Mouse (Mus musculus) hindbrain, postnatal 0 days (tissue): ENCODE measurements around the gene Pgd. TPM values are rescaled to one million over a fixed set of nuclear protein-coding genes. Genes with fewer than 3 reads are reported as not detected.
"Not testable (repeated sequence)": the region's sequence is repeated elsewhere in the genome, so short reads cannot be mapped to it uniquely, and the experiment has no call there.

Source experiments
- ATAC-seq: fragments of 200-750 bp; cut with Nextera tagmentation; 2 replicates; pipeline ENCODE4 v1.8.0; 2017; ENCODE audit warnings: mild to moderate bottlenecking, moderate TSS enrichment, moderate library complexity
- DNase-seq: peaks from one replicate; pipeline ENCODE4 v3.0.0-alpha.2; 2015; ENCODE audit warnings: low spot score
- H3K27ac ChIP-seq: fragments of 300-500 bp; sonication (generic); 2 replicates; pipeline ENCODE4 v1.5.1; 2014; ENCODE audit warnings: mild to moderate bottlenecking
- H3K27me3 ChIP-seq: fragments of 300-500 bp; sonication (generic); 2 replicates; pipeline ENCODE4 v1.6.1; 2014; ENCODE audit warnings: low read length, mixed read lengths; ENCODE audit not compliant: insufficient read depth
- H3K36me3 ChIP-seq: fragments of 300-500 bp; sonication (generic); 2 replicates; pipeline ENCODE4 v1.6.1; 2014; ENCODE audit warnings: low read length, mixed read lengths; ENCODE audit not compliant: insufficient read depth
- H3K4me1 ChIP-seq: fragments of 300-500 bp; sonication (generic); 2 replicates; pipeline ENCODE4 v1.6.1; 2014; ENCODE audit warnings: antibody characterized with exemption, low read length, mixed read lengths; ENCODE audit not compliant: insufficient read depth
- H3K4me2 ChIP-seq: fragments of 300-500 bp; sonication (generic); 2 replicates; pipeline ENCODE4 v1.6.1; 2014; ENCODE audit warnings: low read depth, mild to moderate bottlenecking, low read length, moderate library complexity, mixed read lengths
- H3K4me3 ChIP-seq: fragments of 300-500 bp; sonication (generic); 2 replicates; pipeline ENCODE4 v1.5.1; 2014; ENCODE audit warnings: low read length
- H3K9ac ChIP-seq: fragments of 300-500 bp; sonication (generic); replicated peaks from 2 replicates; pipeline ENCODE4 v1.6.1; 2014; ENCODE audit warnings: mild to moderate bottlenecking, low read length, moderate library complexity, mixed read lengths
- H3K9me3 ChIP-seq: fragments of 300-500 bp; sonication (generic); 2 replicates; pipeline ENCODE4 v1.6.1; 2016; ENCODE audit warnings: low read length, mixed read lengths
- CTCF ChIP-seq: IDR thresholded peaks from 2 replicates; pipeline ENCODE4 v1.5.1; 2016; ENCODE audit warnings: antibody characterized with exemption, control low read depth, low read depth
- WGBS: fragments of 180-500 bp; shearing (Covaris S2); extraction: QIAGEN DNeasy Blood & Tissue Kit; methylation state at CpG from one replicate; pipeline ENCODE4 v1.1.7; 2014; 5-methylcytosine and 5-hydroxymethylcytosine counted together
- polyA plus RNA-seq: library from polyadenylated mRNA; unstranded; fragments of >200 nt; fragmentation: Nextera tagmentation; extraction: Ambion mirVana; gene quantifications from 2 replicates; pipeline ENCODE4 v1.2.1, GENCODE M21; 2015
- total RNA-seq: library from RNA; depleted of rRNA; stranded (reverse); fragments of >200 nt; gene quantifications from 2 replicates; pipeline ENCODE4 v1.2.3, GENCODE M21; 2014

Pgd gene
- total and polyA plus RNA-seq, 2 experiments from 2014 or later, result 36.3 to 94.8 TPM

DNA sequence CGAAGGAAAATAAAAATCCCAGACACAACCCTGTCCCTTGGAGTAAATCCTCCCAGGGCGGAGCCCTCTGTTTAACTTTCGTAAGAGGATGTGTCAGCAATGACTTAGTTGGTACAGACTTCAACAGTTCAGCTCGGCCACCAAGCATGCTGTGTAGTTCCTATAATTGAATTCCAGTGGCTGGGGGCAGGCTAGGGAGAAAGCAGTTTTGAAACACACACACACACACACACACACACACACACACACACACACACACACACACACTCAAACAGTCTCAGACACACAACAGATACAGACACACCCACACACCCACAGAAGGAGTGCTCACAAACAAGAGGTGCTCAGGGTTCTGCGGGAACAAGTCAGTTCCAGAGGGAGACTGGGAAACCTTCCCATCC, 5.0 kb upstream of the Pgd start:
- peaks cover 2% of the 10 kb centered on the region; the same call in 1 of the 2 replicates for H3K36me3 ChIP-seq
- TF ChIP-seq CTCF, result no peak
- no peak overlapping the region for H3K4me2 ChIP-seq
- no peak overlapping the region for H3K9ac ChIP-seq
- no peaks in the 10 kb centered on the region for H3K27me3 ChIP-seq
- ATAC-seq, result no peak
- DNase-seq, result no peak
- H3K27ac ChIP-seq, result no peak overlapping the region
- WGBS, result 72% methylated on average over 5 of the region's 5 CpGs
- no peak overlapping the region for H3K4me3 ChIP-seq
- H3K9me3 ChIP-seq, result no peaks in the 10 kb centered on the region
- H3K4me1 ChIP-seq, result 0 out of 2 replicates have a peak, but pooled peaks cover 3% of the 10 kb centered on the region

DNA sequence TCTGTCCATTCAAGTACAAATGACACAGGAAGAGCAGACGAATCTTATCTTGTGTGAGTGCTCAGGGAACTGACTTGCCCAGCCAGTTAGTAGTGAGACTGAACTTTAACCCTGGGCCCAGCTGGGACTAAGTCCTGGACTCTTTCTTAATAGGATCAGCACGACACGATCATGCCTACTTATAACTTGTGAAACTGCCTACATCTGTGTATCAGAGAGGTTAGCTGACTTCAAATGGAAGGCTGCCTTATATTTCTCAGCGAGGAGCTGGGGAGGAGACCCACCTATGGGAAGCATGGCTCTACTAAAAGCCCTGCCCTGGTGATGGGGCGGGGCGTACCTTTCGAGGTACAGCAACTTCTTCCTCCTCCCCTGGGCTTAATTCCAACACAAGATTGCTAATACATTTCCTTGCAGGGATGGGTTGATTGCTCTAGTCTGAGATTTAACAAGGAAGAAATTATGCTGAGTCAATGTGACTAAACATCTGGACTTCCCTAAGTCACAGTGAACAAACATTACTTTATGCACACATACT, 3.9 kb upstream of the Pgd start:
- H3K9me3 ChIP-seq, result no peaks in the 10 kb centered on the region
- no peak for ATAC-seq
- 65% methylated on average over 7 of the region's 7 CpGs for WGBS
- no peak overlapping the region for H3K4me3 ChIP-seq
- no peak overlapping the region for H3K9ac ChIP-seq
- H3K27me3 ChIP-seq, result no peaks in the 10 kb centered on the region
- no peak for TF ChIP-seq CTCF
- no peak overlapping the region for H3K4me2 ChIP-seq
- DNase-seq, result no peak
- H3K4me1 ChIP-seq, result peaks cover 4% of the 10 kb centered on the region; the same call in 1 of the 2 replicates
- no peak overlapping the region for H3K27ac ChIP-seq
- no peaks in the 10 kb centered on the region for H3K36me3 ChIP-seq

DNA sequence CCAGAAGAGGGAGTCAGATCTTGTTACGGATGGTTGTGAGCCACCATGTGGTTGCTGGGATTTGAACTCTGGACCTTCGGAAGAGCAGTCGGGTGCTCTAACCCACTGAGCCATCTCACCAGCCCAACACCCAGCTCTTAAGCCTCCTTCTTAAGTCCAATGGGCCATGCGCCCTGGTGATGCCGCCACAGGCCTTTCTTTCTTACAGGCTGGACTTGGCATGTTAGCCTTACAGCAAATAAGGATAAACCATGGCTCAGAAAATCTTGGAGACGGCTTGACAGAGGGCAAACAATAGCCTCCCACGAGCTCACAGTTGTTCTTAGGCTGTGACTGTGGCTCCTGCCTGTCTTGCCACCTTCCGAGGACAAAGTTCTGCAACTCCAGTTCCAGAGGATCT, 3.4 kb upstream of the Pgd start:
- H3K27me3 ChIP-seq, H3K4me3 ChIP-seq, H3K27ac ChIP-seq, H3K4me1 ChIP-seq, H3K4me2 ChIP-seq, ATAC-seq, H3K9me3 ChIP-seq, DNase-seq, H3K9ac ChIP-seq, H3K36me3 ChIP-seq: not testable (repeated sequence)
- 64% methylated on average over 7 of the region's 8 CpGs for WGBS

DNA sequence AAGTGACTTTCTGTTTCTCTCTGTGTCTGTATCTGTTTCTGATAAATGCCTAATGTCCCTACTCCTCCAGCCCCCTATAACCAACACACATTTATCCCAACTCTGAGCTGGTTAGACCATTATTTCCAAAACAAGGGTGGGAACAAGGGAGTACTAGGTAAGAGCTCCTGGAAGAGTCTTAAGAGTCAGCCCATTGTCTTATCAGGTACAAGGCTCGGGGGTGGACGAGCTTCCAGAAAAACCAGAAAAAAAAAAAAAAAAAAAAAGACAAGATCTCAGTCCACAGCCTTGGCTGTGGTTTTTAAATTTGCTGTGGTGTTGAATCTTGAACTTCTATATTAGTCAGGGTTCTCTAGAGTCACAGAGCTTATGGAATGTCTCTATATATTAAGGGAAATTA, 1.4 kb upstream of the Pgd start:
- no peak overlapping the region for H3K27ac ChIP-seq
- no peak overlapping the region for H3K4me3 ChIP-seq
- DNase-seq (no peak), ATAC-seq (no peak)
- H3K4me2 ChIP-seq, result no peak overlapping the region
- H3K9ac ChIP-seq, result no peak overlapping the region
- no peaks in the 10 kb centered on the region for H3K27me3 ChIP-seq
- H3K9me3 ChIP-seq, result no peaks in the 10 kb centered on the region
- H3K36me3 ChIP-seq, result peaks cover 3% of the 10 kb centered on the region; the same call in 1 of the 2 replicates
- peaks cover 8% of the 10 kb centered on the region; the same call in 1 of the 2 replicates for H3K4me1 ChIP-seq
- no peak for TF ChIP-seq CTCF
- 74% methylated on average over 2 of the region's 2 CpGs for WGBS

DNA sequence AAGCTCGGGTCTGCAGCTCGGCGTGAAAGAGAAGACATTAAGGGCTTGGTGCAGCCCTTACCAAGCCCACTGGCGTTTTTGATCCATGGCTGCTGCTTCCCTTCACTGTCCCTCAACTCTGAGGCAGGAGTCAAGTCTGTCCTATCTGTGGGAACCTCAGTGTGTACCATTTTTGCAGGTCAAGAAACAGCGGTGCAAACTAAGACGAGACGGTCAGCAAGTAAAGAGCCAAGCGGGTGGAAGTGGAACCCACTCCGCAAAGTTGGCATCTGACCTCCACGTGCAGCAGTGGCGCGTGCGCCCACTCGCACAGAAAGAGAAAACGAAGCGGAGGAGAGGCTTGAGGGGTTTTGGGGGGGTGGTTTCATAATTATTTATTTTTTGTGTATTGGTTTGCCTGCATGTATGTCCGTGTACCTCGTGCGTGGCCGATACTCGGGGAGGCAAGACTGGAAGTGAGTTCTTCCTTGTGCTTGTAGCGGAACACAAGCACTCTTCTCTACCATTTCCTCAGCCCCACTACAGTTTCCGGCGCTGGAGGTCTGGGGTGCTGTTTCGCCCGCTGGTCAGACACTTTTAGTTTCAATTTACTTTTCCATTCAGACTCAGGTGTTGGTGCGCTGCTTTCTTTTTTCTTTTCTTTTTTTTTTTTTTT, 513 bp upstream of the Pgd start:
- Histone ChIP-seq H3K27me3 (no peaks in the 10 kb centered on the region), H3K36me3 (peaks cover 6% of the 10 kb centered on the region; the same call in 1 of the 2 replicates), H3K27ac (peak overlapping the region; percentile 77), H3K4me2 (peak overlapping the region; percentile 95), H3K4me3 (peak overlapping the region; percentile 82), H3K9ac (peak overlapping the region; percentile 77; the same call in 1 of the 2 replicates), H3K4me1 (peaks cover 4% of the 10 kb centered on the region; the same call in 1 of the 2 replicates), H3K9me3 (no peaks in the 10 kb centered on the region)
- peak; percentile 45 for DNase-seq
- no peak for TF ChIP-seq CTCF
- 1% methylated on average over 27 of the region's 27 CpGs for WGBS
- peak; percentile 72 for ATAC-seq

DNA sequence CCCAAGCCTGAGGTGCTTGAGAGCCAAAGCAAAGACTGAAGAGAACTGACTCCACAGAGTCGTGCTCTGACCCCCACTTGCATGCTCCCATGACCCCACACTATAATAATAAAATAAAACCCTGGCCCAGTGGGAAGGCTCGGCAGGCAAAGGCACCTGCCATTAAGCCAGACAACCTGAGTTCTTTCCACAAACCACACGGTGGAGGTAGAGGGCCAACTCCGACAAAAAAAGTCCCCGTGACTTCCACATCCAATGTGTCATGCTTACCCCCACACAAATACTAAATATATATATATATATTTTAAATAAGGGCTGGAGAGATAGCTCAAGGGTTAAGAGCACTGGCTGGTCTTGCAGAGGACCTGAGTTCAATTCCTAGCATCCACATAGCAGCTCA, 2.4 kb downstream of the Pgd start:
- DNase-seq (peak; percentile 27), ATAC-seq (no peak)
- Histone ChIP-seq H3K9ac (no peak overlapping the region), H3K9me3 (no peaks in the 10 kb centered on the region), H3K36me3 (peaks cover 30% of the 10 kb centered on the region), H3K4me3 (no peak overlapping the region), H3K4me1 (peaks cover 4% of the 10 kb centered on the region; the same call in 1 of the 2 replicates), H3K4me2 (no peak overlapping the region), H3K27ac (no peak overlapping the region), H3K27me3 (no peaks in the 10 kb centered on the region)
- peak; percentile 39 for TF ChIP-seq CTCF
- WGBS, result 55% methylated on average over 5 of the region's 5 CpGs

DNA sequence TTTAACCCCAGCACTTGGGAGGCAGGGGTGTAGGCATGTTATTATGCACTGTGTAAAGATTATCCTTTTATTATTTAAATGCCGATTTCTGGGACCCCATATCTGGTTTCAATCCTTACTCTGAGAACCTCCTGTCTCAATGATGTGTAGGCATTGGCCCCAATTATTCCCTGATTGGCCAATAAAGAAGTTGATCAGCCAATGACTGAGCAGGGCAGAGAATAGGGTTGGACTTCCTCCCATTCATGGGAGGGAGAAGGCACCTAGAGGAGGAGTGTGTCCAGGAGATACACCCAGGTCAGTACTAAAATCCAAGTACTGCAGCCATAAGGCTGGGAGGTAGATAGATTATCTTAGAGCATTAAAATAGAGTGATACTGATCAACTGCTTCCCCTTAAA, 3.4 kb downstream of the Pgd start:
- 71% methylated on average over 1 of the region's 1 CpGs for WGBS
- Histone ChIP-seq H3K4me1 (peaks cover 4% of the 10 kb centered on the region; the same call in 1 of the 2 replicates), H3K36me3 (peaks cover 40% of the 10 kb centered on the region), H3K27me3 (no peaks in the 10 kb centered on the region), H3K9me3 (no peaks in the 10 kb centered on the region), H3K9ac (no peak overlapping the region), H3K4me2 (no peak overlapping the region), H3K27ac (no peak overlapping the region), H3K4me3 (no peak overlapping the region)
- ATAC-seq, result no peak
- no peak for DNase-seq
- no peak for TF ChIP-seq CTCF
